Mouse (Mus musculus): ENCODE measurements around the gene Tsga8. TPM values are rescaled to one million over a fixed set of nuclear protein-coding genes. Genes with fewer than 3 reads are reported as not detected.

The Tsga8 gene
- not detected in 2 replicates for polyA plus RNA-seq (2011; ENCODE audit: insufficient read length, low read depth, missing spikeins)

DNA sequence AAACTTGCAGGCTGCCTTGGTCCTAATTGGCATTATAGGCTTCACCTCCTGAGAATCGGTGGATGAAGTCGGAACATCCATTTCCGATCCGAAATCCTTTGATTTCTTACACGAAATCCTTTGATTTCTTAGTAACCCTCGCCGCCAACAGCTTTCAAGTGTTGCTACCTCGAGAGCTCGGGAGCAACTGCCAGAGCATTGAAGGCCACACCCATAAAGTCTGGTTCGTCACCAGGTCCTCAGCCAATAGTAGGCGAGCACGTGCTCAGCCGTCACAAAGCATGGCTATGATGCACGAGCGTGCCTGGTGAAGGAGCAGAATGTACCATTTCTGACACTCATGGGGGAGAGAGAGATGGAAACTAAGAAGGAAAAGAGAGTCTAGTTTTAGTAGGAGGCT is at the start of gene Tsga8:
Gene Tsga8 (minus strand): TSS at position 327 of the 400 bp plus-strand sequence.
- Histone ChIP-seq H3K4me1 (ENCODE audit: control insufficient read depth, insufficient read depth, low read length) (no peaks in the 10 kb centered on the region), H3K27ac (ENCODE audit: insufficient read depth, low read length) (no peak within 1 kb of the TSS), H3K4me3 (ENCODE audit: insufficient read depth, low read length) (no peak within 1 kb of the TSS)
- no peak for TF ChIP-seq CTCF (IDR thresholded peaks at IDR 0.05; ENCODE audit: borderline replicate concordance, insufficient read depth, low read length)
- no peak for TF ChIP-seq POLR2A (IDR thresholded peaks at IDR 0.05; ENCODE audit: low read depth, low read length)

All from embryonic fibroblast, embryonic 13.5 days (primary cell).